Mouse (Mus musculus) heart, embryonic 12.5 days (tissue): ENCODE measurements around the gene Jund. TPM values are rescaled to one million over a fixed set of nuclear protein-coding genes. Genes with fewer than 3 reads are reported as not detected.

Experiments used
- ATAC-seq: fragments of 200-750 bp; cut with Nextera tagmentation; 2 replicates; pipeline ENCODE4 v1.8.0; 2017; ENCODE audit warnings: moderate TSS enrichment, moderate library complexity; ENCODE audit not compliant: insufficient number of reproducible peaks, low FRiP score
- H3K27ac ChIP-seq: fragments of 300-500 bp; sonication (generic); 2 replicates; pipeline ENCODE4 v1.5.1; 2016; ENCODE audit warnings: mild to moderate bottlenecking, moderate library complexity; ENCODE audit not compliant: poor library complexity, severe bottlenecking
- H3K27me3 ChIP-seq: fragments of 300-500 bp; sonication (generic); replicated peaks from 2 replicates; pipeline ENCODE4 v1.6.1; 2016; ENCODE audit warnings: mild to moderate bottlenecking, moderate library complexity
- H3K36me3 ChIP-seq: fragments of 300-500 bp; sonication (generic); 2 replicates; pipeline ENCODE4 v1.6.1; 2016; ENCODE audit warnings: mild to moderate bottlenecking, moderate library complexity
- H3K4me1 ChIP-seq: fragments of 300-500 bp; sonication (generic); replicated peaks from 2 replicates; pipeline ENCODE4 v1.6.1; 2016; ENCODE audit warnings: mild to moderate bottlenecking
- H3K4me2 ChIP-seq: fragments of 300-500 bp; sonication (generic); 2 replicates; pipeline ENCODE4 v1.6.1; 2016; ENCODE audit warnings: mild to moderate bottlenecking, moderate library complexity
- H3K4me3 ChIP-seq: fragments of 300-500 bp; sonication (generic); 2 replicates; pipeline ENCODE4 v1.5.1; 2016; ENCODE audit warnings: mild to moderate bottlenecking
- H3K9ac ChIP-seq: fragments of 300-500 bp; sonication (generic); 2 replicates; pipeline ENCODE4 v1.6.1; 2016; ENCODE audit warnings: mild to moderate bottlenecking, moderate library complexity
- H3K9me3 ChIP-seq: fragments of 300-500 bp; sonication (generic); replicated peaks from 2 replicates; pipeline ENCODE4 v1.6.1; 2016; ENCODE audit warnings: mild to moderate bottlenecking, moderate library complexity
- WGBS: fragments of 180-500 bp; shearing (Covaris S2); methylation state at CpG from one replicate; pipeline ENCODE4 v1.1.7; 2016; 5-methylcytosine and 5-hydroxymethylcytosine counted together
- polyA plus RNA-seq: library from polyadenylated mRNA; unstranded; fragments of >200 nt; fragmentation: Nextera tagmentation; extraction: Ambion mirVana; gene quantifications from 2 replicates; pipeline ENCODE4 v1.2.1, GENCODE M21; 2016

Jund gene
- polyA plus RNA-seq, 1 experiment from 2014 or later = 183 TPM

DNA sequence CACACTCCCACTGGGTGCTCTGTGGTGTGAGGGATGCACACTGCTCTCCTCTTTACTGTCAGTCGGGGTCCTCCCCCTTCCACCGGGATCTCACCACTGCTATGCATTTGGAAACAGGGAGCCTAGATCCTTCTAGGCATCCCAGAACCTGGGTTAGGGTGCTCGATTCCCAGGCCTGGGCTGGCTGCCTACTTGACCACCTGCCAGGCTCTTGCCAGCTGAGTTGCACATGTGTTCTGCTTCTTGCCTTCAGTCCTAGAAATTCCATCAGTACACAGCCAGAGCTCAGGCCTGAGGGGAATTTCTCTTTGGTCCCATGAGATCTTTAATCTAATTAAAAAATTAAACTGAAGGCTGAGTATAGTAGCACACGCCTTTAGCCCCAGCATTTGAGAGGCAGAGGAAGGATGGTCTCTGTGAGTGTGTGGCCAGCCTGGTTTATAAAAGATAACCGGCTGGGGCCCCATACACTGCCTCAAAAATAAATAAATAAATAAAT lies 8.8 kb upstream of the Jund start:
- no peak overlapping the region for H3K4me2 ChIP-seq
- H3K27me3 ChIP-seq = no peaks in the 10 kb centered on the region
- H3K27ac ChIP-seq = no peak overlapping the region
- no peak overlapping the region for H3K9ac ChIP-seq
- peaks cover 25% of the 10 kb centered on the region for H3K4me1 ChIP-seq
- WGBS = 84% methylated on average over 5 of the region's 5 CpGs
- ATAC-seq = no peak
- no peaks in the 10 kb centered on the region for H3K9me3 ChIP-seq
- no peak overlapping the region for H3K4me3 ChIP-seq
- H3K36me3 ChIP-seq = no peaks in the 10 kb centered on the region

DNA sequence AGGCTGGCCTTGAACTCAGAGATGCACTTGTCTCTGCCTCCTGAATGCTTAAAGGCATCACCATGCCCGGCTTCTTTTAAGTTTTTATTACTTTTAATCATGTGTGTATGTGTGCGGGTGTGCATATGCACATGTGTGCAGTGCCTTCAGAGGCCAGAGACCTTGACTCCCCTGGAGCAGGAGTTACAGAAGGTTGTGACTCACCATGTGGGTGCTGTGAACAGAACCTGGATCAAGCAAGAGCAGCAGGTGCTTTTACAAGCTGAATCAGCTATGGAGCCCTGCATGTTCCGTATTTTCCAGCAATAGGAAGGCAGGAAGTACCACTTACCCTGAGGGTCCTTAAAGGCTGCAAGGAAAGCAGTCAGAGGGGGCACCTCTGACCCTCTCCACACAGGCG lies 7.5 kb upstream of the Jund start:
- Histone ChIP-seq H3K27ac (0 out of 2 replicates have a peak overlapping the region, but pooled peaks have one; percentile 26), H3K27me3 (no peaks in the 10 kb centered on the region), H3K4me3 (peak overlapping the region; percentile 33; the same call in 1 of the 2 replicates), H3K9me3 (no peaks in the 10 kb centered on the region), H3K4me2 (peak overlapping the region; percentile 72), H3K36me3 (no peaks in the 10 kb centered on the region), H3K9ac (peak overlapping the region; percentile 73; the same call in 1 of the 2 replicates), H3K4me1 (peaks cover 38% of the 10 kb centered on the region)
- WGBS = 68% methylated on average over 4 of the region's 4 CpGs
- no peak for ATAC-seq

- H3K4me3 ChIP-seq = peak overlapping the region; percentile 33
- H3K27ac ChIP-seq = peak overlapping the region; percentile 26; the same call in 1 of the 2 replicates
- H3K27me3 ChIP-seq = no peaks in the 10 kb centered on the region
- H3K9me3 ChIP-seq = no peaks in the 10 kb centered on the region
- peak; percentile 15; the same call in 1 of the 2 replicates for ATAC-seq
- no peaks in the 10 kb centered on the region for H3K36me3 ChIP-seq
- peak overlapping the region; percentile 72 for H3K4me2 ChIP-seq
- WGBS = 1% methylated on average over 20 of the region's 20 CpGs
- peak overlapping the region; percentile 73 for H3K9ac ChIP-seq
- peaks cover 42% of the 10 kb centered on the region for H3K4me1 ChIP-seq
Observed at GRCm38 (mm10) chr8:70691727-70692231, 7.0 kb upstream of the Jund start.

DNA sequence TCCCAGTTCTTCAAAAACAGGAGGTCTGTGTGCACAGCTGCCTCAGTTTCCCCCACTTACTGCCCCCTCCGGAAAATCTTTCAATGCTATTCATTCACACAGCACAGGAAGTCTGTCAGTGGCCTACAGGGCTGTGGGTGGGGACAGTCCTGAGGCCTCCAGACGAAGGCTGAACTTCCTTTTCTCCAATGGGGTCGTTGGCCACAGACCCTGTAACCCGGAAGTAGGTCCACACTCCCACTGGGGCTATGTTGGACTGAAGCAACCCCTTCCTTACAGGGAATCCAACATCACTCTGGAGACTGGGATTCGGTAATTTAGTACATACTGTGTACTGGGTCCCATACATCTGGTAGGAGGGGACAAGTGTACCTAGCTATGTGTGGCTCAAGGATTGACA lies 5.1 kb upstream of the Jund start:
- whole genome bisulfite sequencing = 68% methylated on average over 5 of the region's 5 CpGs
- no peaks in the 10 kb centered on the region for H3K27me3 ChIP-seq
- H3K4me2 ChIP-seq = no peak overlapping the region
- H3K36me3 ChIP-seq = no peaks in the 10 kb centered on the region
- no peak overlapping the region; the same call in 1 of the 2 replicates for H3K27ac ChIP-seq
- peaks cover 57% of the 10 kb centered on the region for H3K4me1 ChIP-seq
- H3K9me3 ChIP-seq = no peaks in the 10 kb centered on the region
- H3K4me3 ChIP-seq = no peak overlapping the region
- no peak for ATAC-seq
- H3K9ac ChIP-seq = no peak overlapping the region

DNA sequence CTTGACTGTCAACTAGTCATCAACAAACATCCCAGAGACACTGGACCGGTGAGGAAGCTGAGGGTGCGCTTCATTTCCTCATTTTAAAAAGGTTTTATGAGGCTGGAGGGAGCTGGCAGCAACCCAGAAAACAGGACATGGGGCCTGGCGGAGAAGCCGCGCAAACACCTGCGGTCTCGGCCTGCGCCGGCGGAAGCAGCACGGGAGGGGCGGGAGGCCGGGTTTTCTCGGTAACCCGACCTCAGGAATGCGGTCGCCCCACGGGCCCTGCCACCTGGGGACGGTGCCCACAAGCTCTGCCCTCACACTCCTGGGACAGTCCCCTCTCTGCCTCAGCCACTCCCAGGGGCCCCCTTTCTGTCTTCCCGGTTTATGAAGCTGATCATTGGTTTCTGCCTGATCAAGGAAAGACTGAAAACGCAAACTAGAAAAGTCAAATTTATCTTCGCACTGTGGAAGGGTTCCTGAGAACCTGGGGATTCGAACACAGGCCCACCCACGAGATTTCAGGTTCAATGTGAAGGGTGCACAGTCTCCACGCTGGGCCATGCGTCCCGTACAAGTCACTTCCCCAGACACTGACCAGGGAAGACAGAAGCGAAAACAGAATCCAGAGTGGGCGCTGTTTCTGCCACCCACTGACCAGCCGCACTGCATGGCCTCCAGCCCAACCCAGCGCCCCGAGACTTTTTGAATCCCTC lies 3.3 kb upstream of the Jund start:
- H3K27ac ChIP-seq = peak overlapping the region; percentile 96
- peaks cover 55% of the 10 kb centered on the region for H3K4me1 ChIP-seq
- H3K9ac ChIP-seq = peak overlapping the region; percentile 56
- peak overlapping the region; percentile 61 for H3K4me2 ChIP-seq
- WGBS = 33% methylated on average over 32 of the region's 32 CpGs
- H3K27me3 ChIP-seq = no peaks in the 10 kb centered on the region
- H3K9me3 ChIP-seq = no peaks in the 10 kb centered on the region
- no peaks in the 10 kb centered on the region for H3K36me3 ChIP-seq
- H3K4me3 ChIP-seq = no peak overlapping the region
- ATAC-seq = no peak

- H3K36me3 ChIP-seq = peaks cover 3% of the 10 kb centered on the region; the same call in 1 of the 2 replicates
- peak overlapping the region; percentile 61 for H3K4me2 ChIP-seq
- peak overlapping the region; percentile 61 for H3K9ac ChIP-seq
- WGBS = 4% methylated on average over 31 of the region's 31 CpGs
- H3K27me3 ChIP-seq = no peaks in the 10 kb centered on the region
- H3K4me3 ChIP-seq = peak overlapping the region; percentile 10; the same call in 1 of the 2 replicates
- H3K27ac ChIP-seq = peak overlapping the region; percentile 96
- ATAC-seq = peak; percentile 56
- peaks cover 59% of the 10 kb centered on the region for H3K4me1 ChIP-seq
- H3K9me3 ChIP-seq = no peaks in the 10 kb centered on the region
Observed at GRCm38 (mm10) chr8:70696019-70696885, 2.5 kb upstream of the Jund start.

DNA sequence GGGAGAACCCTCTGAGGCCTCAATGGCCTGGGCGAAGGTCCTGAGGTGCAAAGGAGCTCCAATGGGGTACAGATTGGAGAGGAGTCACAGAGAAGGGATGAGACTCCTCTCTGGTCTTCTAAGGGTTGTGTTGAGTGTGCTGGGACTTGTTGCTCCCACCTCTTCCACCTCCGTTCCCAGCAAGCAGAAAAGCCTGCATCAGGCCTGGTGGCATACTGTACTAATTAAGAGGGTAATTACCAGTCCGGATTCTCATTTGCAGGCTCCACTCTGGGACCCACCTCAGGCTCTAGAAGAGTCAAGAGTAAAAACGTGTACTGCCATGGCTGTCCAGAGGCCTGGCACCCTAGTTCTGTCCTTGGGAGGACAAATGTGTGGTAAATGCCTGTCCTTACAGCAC lies 1.8 kb upstream of the Jund start:
- peaks cover 58% of the 10 kb centered on the region for H3K4me1 ChIP-seq
- WGBS = 29% methylated on average over 4 of the region's 4 CpGs
- H3K27me3 ChIP-seq = no peaks in the 10 kb centered on the region
- H3K4me3 ChIP-seq = peak overlapping the region; percentile 10; the same call in 1 of the 2 replicates
- no peaks in the 10 kb centered on the region for H3K9me3 ChIP-seq
- H3K9ac ChIP-seq = peak overlapping the region; percentile 61
- peak overlapping the region; percentile 61 for H3K4me2 ChIP-seq
- ATAC-seq = no peak
- H3K27ac ChIP-seq = peak overlapping the region; percentile 96
- H3K36me3 ChIP-seq = peaks cover 7% of the 10 kb centered on the region; the same call in 1 of the 2 replicates

- Histone ChIP-seq H3K4me3 (peak overlapping the region; percentile 92), H3K27me3 (no peaks in the 10 kb centered on the region), H3K9ac (peak overlapping the region; percentile 61), H3K4me1 (peaks cover 61% of the 10 kb centered on the region), H3K4me2 (peak overlapping the region; percentile 61), H3K9me3 (no peaks in the 10 kb centered on the region), H3K27ac (peak overlapping the region; percentile 96), H3K36me3 (peaks cover 13% of the 10 kb centered on the region)
- ATAC-seq = no peak
- 69% methylated on average over 12 of the region's 12 CpGs for WGBS
Observed at GRCm38 (mm10) chr8:70697366-70698250, 1.1 kb upstream of the Jund start.

GRCm38 (mm10) chr8:70699116-70699833 lies 526 bp downstream of the Jund start:
- ATAC-seq = no peak
- peaks cover 55% of the 10 kb centered on the region for H3K4me1 ChIP-seq
- peak overlapping the region; percentile 87 for H3K4me2 ChIP-seq
- H3K9me3 ChIP-seq = no peaks in the 10 kb centered on the region
- H3K9ac ChIP-seq = peak overlapping the region; percentile 100
- peak overlapping the region; percentile 92 for H3K4me3 ChIP-seq
- H3K36me3 ChIP-seq = peaks cover 25% of the 10 kb centered on the region
- peak overlapping the region; percentile 99 for H3K27ac ChIP-seq
- under 1% methylated on average over 80 of the region's 89 CpGs for WGBS
- no peaks in the 10 kb centered on the region for H3K27me3 ChIP-seq
